Mouse (Mus musculus): ENCODE data around the gene Cacna1d.

Cacna1d gene

GRCm38 (mm10) chr14:30172821-30173755, 318.2 kb downstream of the Cacna1d start:
- DNase-seq (ENCODE audit: inconsistent age in 2 of 2, low spot score in 1 of 2) = peak; percentile 34 to 43

GRCm38 (mm10) chr14:30171593-30171992, 319.7 kb downstream of the Cacna1d start:
- DNase-seq (ENCODE audit: inconsistent age in 2 of 2, low spot score in 1 of 2) = no peak

GRCm38 (mm10) chr14:30171008-30171407, 320.2 kb downstream of the Cacna1d start:
- no peak for DNase-seq (ENCODE audit: inconsistent age in 2 of 2, low spot score in 1 of 2)

- DNase-seq (ENCODE audit: inconsistent age in 2 of 2, low spot score in 1 of 2) = no peak
These were observed 321.8 kb downstream of the Cacna1d start for GRCm38 (mm10) chr14:30169455-30169854.

GRCm38 (mm10) chr14:30168902-30169301, 322.4 kb downstream of the Cacna1d start:
- DNase-seq (ENCODE audit: inconsistent age in 2 of 2, low spot score in 1 of 2) = peak; percentile 30 to 42

GRCm38 (mm10) chr14:30168387-30168786, 322.9 kb downstream of the Cacna1d start:
- no peak for DNase-seq (ENCODE audit: inconsistent age in 2 of 2, low spot score in 1 of 2)

- DNase-seq (ENCODE audit: inconsistent age in 2 of 2, low spot score in 1 of 2) = no peak
These were observed 323.6 kb downstream of the Cacna1d start for GRCm38 (mm10) chr14:30167606-30168005.

GRCm38 (mm10) chr14:30166036-30166435, 325.2 kb downstream of the Cacna1d start:
- no peak for DNase-seq (ENCODE audit: inconsistent age in 2 of 2, low spot score in 1 of 2)

GRCm38 (mm10) chr14:30163733-30164708, 327.2 kb downstream of the Cacna1d start:
- peak; percentile 39 to 44 for DNase-seq (ENCODE audit: inconsistent age in 2 of 2, low spot score in 1 of 2)

GRCm38 (mm10) chr14:30147774-30148173, 343.5 kb downstream of the Cacna1d start:
- DNase-seq (ENCODE audit: inconsistent age in 2 of 2, low spot score in 1 of 2) = no peak

GRCm38 (mm10) chr14:30138379-30138964, 352.8 kb downstream of the Cacna1d start:
- no peak for DNase-seq (ENCODE audit: inconsistent age in 2 of 2, low spot score in 1 of 2)

- no peak for DNase-seq (ENCODE audit: inconsistent age in 2 of 2, low spot score in 1 of 2)
These were observed 353.3 kb downstream of the Cacna1d start for GRCm38 (mm10) chr14:30137961-30138360.

- DNase-seq (ENCODE audit: inconsistent age in 2 of 2, low spot score in 1 of 2) = peak; percentile 84 to 95
These were observed 354.3 kb downstream of the Cacna1d start for GRCm38 (mm10) chr14:30136965-30137364.

GRCm38 (mm10) chr14:30135351-30135750, 355.9 kb downstream of the Cacna1d start:
- DNase-seq (ENCODE audit: inconsistent age in 2 of 2, low spot score in 1 of 2) = peak; percentile 55 to 80

GRCm38 (mm10) chr14:30133684-30134083, 357.6 kb downstream of the Cacna1d start:
- DNase-seq (ENCODE audit: inconsistent age in 2 of 2, low spot score in 1 of 2) = no peak

- peak; percentile 43 to 79 for DNase-seq (ENCODE audit: inconsistent age in 2 of 2, low spot score in 1 of 2)
These were observed 360.0 kb downstream of the Cacna1d start for GRCm38 (mm10) chr14:30131256-30131655.

GRCm38 (mm10) chr14:30130092-30130491, 361.2 kb downstream of the Cacna1d start:
- no peak for DNase-seq (ENCODE audit: inconsistent age in 2 of 2, low spot score in 1 of 2)

- DNase-seq (ENCODE audit: inconsistent age in 2 of 2, low spot score in 1 of 2) = peak in 1 of 2 experiments; percentile 61
These were observed 361.9 kb downstream of the Cacna1d start for GRCm38 (mm10) chr14:30129378-30129777.

- no peak for DNase-seq (ENCODE audit: inconsistent age in 2 of 2, low spot score in 1 of 2)
These were observed 366.1 kb downstream of the Cacna1d start for GRCm38 (mm10) chr14:30124951-30125690.

GRCm38 (mm10) chr14:30120023-30120422, 371.2 kb downstream of the Cacna1d start:
- no peak for DNase-seq (ENCODE audit: inconsistent age in 2 of 2, low spot score in 1 of 2)

All from adrenal gland, adult (tissue).